Mouse (Mus musculus): Measurements from ENCODE around the gene Gm28043. TPM values are rescaled to one million over a fixed set of nuclear protein-coding genes. Genes with fewer than 3 reads are reported as not detected.
A peak's percentile ranks its signal among the peaks of the same experiment; 100 is the strongest.

Gm28043 gene
- total and polyA plus RNA-seq, 3 experiments: 0.26 to 2.4 (median 1.8) TPM

GRCm38 (mm10) chr17:29680174-29680573 is 65.5 kb downstream of the Gm28043 start:
- no peak for DNase-seq

- no peak for DNase-seq
These were observed 66.2 kb downstream of the Gm28043 start for GRCm38 (mm10) chr17:29680921-29681320.

DNA sequence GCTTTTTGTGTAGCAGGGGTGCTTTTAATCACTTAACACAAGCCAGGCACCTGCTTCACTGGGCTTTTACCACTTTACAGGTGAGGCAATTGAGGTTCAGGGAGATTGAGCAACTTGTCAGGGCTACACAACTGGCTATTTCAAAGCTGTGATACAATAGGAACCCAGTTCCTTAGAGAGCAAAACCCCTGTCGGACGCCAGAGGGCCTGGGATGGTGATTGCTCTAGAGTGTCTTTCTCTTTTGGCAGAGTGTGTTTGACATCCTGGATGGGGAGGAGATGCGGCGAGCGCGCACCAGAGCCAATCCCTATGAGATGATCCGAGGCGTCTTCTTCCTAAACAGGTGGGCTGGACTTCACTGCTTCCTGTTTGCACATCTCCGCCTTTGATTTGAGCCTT is 67.0 kb downstream of the Gm28043 start:
- no peak for DNase-seq

- DNase-seq: no peak
These were observed 67.6 kb downstream of the Gm28043 start for GRCm38 (mm10) chr17:29682261-29682660.

DNA sequence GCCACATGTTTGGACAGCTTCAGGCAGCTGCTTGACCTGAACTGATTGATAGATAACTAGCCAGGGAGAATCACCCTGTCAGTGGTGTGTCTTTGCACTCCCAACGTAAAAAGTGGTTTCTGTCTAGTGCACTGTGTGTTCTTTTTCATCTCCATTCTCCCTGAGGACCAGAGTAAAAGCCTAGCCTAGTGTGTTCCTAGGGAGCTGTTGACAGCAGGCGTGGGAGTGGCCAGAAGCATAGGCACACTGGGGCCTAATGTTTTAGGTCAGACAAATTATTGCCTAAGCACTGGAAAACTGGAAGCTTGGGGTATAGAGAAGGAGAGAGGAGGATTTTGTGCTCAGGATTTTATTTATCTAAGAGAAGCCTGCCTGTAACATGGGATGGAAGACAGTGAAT is 68.5 kb downstream of the Gm28043 start:
- no peak for DNase-seq

DNA sequence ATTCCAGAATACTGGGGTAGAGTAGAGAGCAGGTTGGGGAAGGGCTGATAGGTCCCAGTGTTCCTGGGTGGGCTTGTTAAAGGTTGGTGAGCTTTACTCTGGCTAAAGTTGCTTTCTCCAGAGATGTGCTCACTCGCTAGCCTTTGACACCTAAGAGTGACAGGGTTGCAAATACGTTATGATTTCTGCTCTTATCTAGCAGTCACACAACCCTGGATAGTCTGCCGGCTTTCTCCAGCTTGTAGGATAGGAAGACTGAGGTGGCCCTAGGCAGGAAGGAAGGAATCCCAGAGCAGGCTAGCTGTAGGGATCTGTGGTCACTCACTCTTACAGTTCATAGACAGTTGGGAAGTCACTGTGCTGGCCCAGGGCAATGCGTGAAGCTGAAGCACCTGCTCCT is 69.6 kb downstream of the Gm28043 start:
- DNase-seq: no peak

DNA sequence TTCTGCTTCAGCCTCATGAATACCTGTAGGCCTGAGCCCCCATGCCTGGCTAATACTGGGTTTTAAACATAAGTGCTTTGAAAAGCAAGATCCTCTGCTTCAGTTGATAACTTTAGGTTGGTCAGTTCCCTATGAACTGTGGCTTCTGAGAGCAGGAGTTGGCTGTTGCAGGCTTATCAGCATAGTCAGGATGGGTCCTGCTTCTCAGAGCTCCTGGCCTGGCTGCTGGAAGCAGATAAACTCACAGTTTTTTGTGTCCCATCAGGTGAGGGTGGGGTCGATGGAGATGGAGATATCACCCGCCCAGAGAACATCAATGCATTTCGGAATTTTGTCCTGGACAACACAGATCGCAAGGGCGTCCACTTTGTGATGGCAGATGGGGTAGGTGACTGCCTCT is 72.1 kb downstream of the Gm28043 start:
- no peak for DNase-seq

DNA sequence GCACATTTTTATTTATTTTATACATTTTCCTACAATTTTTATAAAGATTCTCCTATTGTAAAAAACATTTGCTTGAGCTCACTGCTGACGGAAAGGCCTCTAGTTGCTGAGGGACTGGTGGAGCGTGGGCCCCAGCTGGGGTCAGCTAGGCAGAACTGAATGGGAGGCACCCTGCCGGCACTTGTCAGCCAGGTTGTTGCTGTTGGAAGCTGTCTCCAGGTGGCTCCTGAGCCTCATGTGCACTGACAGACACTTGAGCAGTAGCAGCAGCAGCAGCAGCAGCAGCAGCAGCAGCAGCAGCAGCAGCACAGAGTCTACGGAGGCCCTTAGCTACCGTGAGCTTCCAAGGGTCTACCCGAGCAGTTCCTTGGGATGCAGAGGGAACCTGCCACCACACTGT is 72.7 kb downstream of the Gm28043 start:
- no peak for DNase-seq

- DNase-seq: no peak
These were observed 73.9 kb downstream of the Gm28043 start for GRCm38 (mm10) chr17:29688610-29689009.

GRCm38 (mm10) chr17:29690257-29690656 is 75.6 kb downstream of the Gm28043 start:
- DNase-seq: no peak

DNA sequence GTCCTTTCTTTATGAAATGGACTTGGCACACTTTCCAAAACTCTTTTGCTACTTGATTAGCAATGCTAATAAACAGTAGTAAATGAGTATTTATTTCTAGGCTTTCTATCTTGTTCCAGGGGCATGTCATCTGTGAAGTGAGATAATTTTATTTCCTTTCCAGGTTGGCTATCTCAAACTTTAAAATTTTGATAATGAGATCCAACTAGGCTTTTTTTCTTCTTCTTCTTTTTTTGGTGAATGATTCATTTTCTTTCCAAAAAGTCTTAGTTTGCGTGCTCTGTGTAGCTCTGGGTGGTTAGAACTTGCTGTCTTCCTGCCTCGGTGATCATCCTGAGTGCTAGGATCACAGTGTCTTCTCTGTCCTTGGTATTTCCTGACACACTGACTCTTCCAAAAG is 78.2 kb downstream of the Gm28043 start:
- DNase-seq: no peak

DNA sequence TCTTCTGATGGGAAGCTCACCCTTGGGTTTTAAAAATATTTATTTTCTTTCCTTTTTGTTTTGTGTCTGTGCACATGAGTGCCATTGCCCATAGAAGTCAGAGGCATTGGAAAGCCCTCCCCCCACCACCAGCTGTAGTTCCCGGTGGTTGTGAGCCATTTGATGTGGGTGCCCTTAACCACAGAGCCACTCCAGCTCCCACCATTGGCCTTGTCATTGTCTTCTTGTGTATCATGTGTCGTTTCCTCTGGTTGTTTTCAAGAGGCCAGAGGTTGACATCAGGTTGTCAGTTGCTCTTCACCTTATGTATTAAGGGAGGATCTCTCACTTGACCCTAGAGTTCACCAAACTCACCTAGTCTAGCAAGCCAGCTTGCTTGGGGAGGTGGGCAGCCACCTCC is 78.9 kb downstream of the Gm28043 start:
- DNase-seq: no peak

- DNase-seq: no peak
These were observed 79.8 kb downstream of the Gm28043 start for GRCm38 (mm10) chr17:29694516-29694915.

DNA sequence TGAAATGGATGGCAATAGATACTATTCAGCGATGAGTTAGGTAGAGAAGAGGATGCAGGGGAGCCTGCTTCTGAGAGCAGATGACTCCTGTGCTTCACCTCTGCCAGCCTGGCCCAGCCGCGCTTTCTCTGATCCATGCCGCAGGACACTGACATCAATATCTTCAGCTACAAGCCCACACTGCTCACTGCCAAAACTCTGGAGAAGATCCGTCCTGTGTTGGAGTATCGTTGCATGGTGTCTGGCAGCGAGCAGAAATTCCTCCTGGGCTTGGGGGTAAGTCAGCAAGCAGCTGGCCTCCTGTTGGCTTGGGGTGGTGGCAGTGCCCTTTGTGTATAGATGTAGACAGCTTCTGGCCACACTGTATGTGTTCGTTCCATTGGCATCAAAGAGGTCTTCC is 82.3 kb downstream of the Gm28043 start:
- no peak for DNase-seq

GRCm38 (mm10) chr17:29698421-29698820 is 83.7 kb downstream of the Gm28043 start:
- no peak for DNase-seq

- no peak for DNase-seq
These were observed 85.9 kb downstream of the Gm28043 start for GRCm38 (mm10) chr17:29700573-29700972.

DNA sequence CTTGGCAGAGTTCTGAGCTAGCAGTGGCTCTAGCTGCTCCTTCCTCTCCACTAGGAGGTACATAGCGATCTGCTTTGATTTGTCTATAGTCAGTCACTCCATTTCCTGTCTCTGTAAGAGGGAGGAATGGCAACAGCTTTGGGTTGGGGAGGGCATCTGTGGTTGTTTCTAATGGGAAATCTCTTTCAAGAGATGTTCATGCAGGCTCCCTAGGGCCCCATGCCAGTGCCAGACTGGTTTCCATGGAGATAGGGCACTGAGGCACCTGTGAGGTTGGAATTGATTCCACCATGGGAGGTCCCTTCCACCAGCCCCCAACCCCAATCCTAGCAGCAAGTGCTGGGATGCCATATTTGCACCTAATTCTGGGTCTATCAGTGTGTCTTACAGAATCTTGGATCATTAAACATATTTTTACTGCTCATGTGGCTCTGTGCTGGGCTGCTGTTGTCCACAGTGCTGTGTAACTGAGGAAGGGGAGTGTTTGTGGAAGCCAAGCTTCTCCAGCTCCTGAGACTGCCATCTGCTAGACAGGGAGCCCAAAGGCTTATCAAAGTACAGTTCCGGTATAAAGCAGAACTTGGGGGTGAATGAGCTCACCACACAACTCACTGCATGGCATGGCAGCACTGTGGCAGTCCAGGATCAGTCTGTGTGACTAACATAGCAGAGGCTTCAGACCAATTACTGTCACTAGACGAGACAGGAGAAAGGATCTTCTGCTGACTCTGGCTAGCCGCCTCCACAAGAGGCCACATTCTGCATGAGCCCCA is 88.4 kb downstream of the Gm28043 start:
- no peak for DNase-seq

GRCm38 (mm10) chr17:29704781-29705180 is 90.1 kb downstream of the Gm28043 start:
- peak; percentile 50 for DNase-seq

DNA sequence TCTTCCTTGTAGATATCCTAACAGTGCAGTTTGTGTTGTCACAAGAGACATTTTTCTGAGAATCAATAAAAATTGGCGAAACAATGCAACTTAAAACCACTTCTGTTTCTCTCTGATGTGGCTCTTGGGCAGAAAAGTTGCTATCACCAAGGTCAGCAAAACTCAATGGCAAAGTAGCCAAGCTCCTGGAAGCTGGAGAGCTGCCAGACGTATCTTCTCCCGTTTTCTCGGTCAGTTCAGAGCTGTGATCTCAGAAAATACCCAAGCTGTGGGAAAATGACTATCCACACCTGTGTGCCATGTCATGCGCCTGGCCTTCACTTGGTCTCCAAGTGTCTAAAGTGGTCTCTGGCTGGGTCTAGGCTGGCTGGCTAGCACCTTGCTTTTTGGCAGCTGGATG is 91.2 kb downstream of the Gm28043 start:
- peak; percentile 47 for DNase-seq

DNA sequence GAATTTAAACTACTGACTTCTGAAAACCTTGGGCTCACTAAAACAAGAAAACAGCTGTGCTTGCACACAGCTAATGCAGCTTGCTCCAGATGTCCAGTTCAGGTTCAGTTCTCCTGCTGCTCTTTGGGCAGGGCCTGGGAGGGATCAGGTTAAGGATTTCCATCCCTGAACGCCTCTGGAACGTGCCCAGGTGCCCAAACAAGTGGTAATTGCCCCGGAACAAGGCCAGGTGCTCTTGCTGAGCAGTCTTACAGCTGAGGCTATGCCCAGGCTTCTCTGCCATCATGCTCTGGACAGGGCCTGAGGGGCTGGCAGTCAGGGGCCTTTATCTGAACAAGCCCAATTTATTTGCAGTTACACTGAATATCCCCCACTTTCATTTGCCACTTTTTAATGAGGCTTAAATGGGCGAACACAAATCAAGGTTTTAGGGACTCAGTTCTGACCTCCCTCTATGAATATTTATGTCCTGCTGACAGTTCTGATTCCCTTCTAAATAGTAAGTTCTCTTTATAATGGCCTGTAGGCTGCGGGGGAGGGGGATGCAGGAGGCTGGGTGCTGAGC is 92.4 kb downstream of the Gm28043 start:
- DNase-seq: no peak

- no peak for DNase-seq
These were observed 94.1 kb downstream of the Gm28043 start for GRCm38 (mm10) chr17:29708783-29709182.

- no peak for DNase-seq
These were observed 95.9 kb downstream of the Gm28043 start for GRCm38 (mm10) chr17:29710562-29711044.

GRCm38 (mm10) chr17:29711076-29711744 is 96.5 kb downstream of the Gm28043 start:
- DNase-seq: peak; percentile 48

Measured in adrenal gland, adult 2 months (tissue).